Comparison of ENCODE assay signal across 29 mouse cellular contexts in genomic region chr6:48991991-48992390, GRCm38 (mm10). TPM values are rescaled to one million over a fixed set of nuclear protein-coding genes. Genes with fewer than 3 reads are reported as not detected.
"Had no signal": no experiment of that assay in that cellular context is flagged by ENCODE, and none has a peak within 500 bp of the region (broad histone marks: within the 10 kb centered on the region; RNA-seq: fewer than 3 reads in every experiment).

No protein-coding gene starts in this region.

- DNase-seq: left cerebral cortex, postnatal 4 days; liver, postnatal 0 days; lung, embryonic 14.5 days; right cerebral cortex, adult 18-20 months; right cerebral cortex, postnatal 14 days; right cerebral cortex, postnatal 4 days; thymus, postnatal 25 days had no signal

- H3K27me3 ChIP-seq: intestine, embryonic 15.5 days; limb, embryonic 12.5 days; limb, embryonic 15.5 days; midbrain, embryonic 13.5 days had no signal

- H3K4me3 ChIP-seq: intestine, embryonic 15.5 days; limb, embryonic 12.5 days; limb, embryonic 15.5 days; megakaryocyte, embryonic 14.5 days; midbrain, embryonic 10.5 days; midbrain, embryonic 13.5 days; myocyte had no signal

- H3K36me3 ChIP-seq: intestine, embryonic 15.5 days; limb, embryonic 12.5 days; limb, embryonic 15.5 days; midbrain, embryonic 10.5 days; midbrain, embryonic 13.5 days had no signal

- H3K4me1 ChIP-seq: intestine, embryonic 15.5 days; limb, embryonic 12.5 days; limb, embryonic 15.5 days; megakaryocyte, embryonic 14.5 days; midbrain, embryonic 10.5 days; midbrain, embryonic 13.5 days had no signal

- H3K9ac ChIP-seq: intestine, embryonic 15.5 days; limb, embryonic 12.5 days; limb, embryonic 15.5 days; liver, embryonic 14.5 days; liver, postnatal 0 days; lung, embryonic 14.5 days; midbrain, embryonic 13.5 days had no signal

- H3K27ac ChIP-seq: intestine, embryonic 15.5 days; limb, embryonic 12.5 days; limb, embryonic 15.5 days; liver, embryonic 14.5 days; midbrain, embryonic 10.5 days; midbrain, embryonic 13.5 days; stomach, postnatal 0 days had no signal

RNA-seq across cellular contexts. Expression of gene Svs1, which starts 5.3 kb away (rescaled TPM):
- total RNA-seq: layer of hippocampus, adult 18-20 months; layer of hippocampus, postnatal 14 days; left cerebral cortex, adult 8-10 months; left cerebral cortex, postnatal 14 days; left cerebral cortex, postnatal 4 days; monocyte, adult 5-6 weeks had no signal
- polyA plus RNA-seq: hindbrain, embryonic 16.5 days; intestine, embryonic 15.5 days; limb, embryonic 12.5 days; limb, embryonic 15.5 days; liver, embryonic 11.5 days; liver, embryonic 14.5 days; liver, postnatal 0 days; lung, embryonic 14.5 days; lung, postnatal 0 days; midbrain, embryonic 10.5 days; midbrain, embryonic 13.5 days; midbrain, embryonic 16.5 days; myocyte; neural tube, embryonic 11.5 days; neural tube, embryonic 14.5 days; stomach, embryonic 14.5 days; stomach, postnatal 0 days; thymus, postnatal 0 days had no signal

RNA-seq across cellular contexts. Expression of gene Doxl2, which starts 17.2 kb away (rescaled TPM):
- total RNA-seq: layer of hippocampus, adult 18-20 months; layer of hippocampus, postnatal 14 days; left cerebral cortex, adult 8-10 months; left cerebral cortex, postnatal 14 days; left cerebral cortex, postnatal 4 days; monocyte, adult 5-6 weeks had no signal
- polyA plus RNA-seq: hindbrain, embryonic 16.5 days; intestine, embryonic 15.5 days; limb, embryonic 12.5 days; limb, embryonic 15.5 days; liver, embryonic 11.5 days; liver, embryonic 14.5 days; liver, postnatal 0 days; lung, embryonic 14.5 days; lung, postnatal 0 days; midbrain, embryonic 10.5 days; midbrain, embryonic 13.5 days; midbrain, embryonic 16.5 days; myocyte; neural tube, embryonic 11.5 days; neural tube, embryonic 14.5 days; stomach, embryonic 14.5 days; stomach, postnatal 0 days; thymus, postnatal 0 days had no signal

RNA-seq across cellular contexts. Expression of gene Gpnmb, which starts 44.4 kb away (rescaled TPM):
- total RNA-seq: monocyte, adult 5-6 weeks had no signal
